Mouse (Mus musculus): Measurements from ENCODE around the gene Gli2.

Gene Gli2

DNA sequence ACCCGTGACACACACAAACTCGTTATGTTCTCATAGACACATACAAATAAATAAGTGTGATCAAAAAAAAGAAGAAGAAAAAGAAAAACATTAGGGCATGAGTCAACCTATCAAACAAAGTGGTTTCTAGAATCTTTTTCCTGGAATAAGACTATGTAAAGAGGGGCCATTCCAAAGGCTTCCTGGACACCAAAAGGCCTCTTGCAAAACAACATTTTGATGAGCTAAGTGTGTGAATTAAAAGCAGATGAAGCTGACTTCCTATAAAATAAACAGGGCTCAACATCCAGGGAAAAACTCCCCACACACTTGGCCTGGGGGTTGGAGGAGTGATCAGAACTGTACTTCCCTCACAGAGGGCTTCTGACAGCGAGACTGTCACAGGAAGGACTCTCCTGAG lies 155.1 kb downstream of the Gli2 start:
- DNase-seq: no peak

DNA sequence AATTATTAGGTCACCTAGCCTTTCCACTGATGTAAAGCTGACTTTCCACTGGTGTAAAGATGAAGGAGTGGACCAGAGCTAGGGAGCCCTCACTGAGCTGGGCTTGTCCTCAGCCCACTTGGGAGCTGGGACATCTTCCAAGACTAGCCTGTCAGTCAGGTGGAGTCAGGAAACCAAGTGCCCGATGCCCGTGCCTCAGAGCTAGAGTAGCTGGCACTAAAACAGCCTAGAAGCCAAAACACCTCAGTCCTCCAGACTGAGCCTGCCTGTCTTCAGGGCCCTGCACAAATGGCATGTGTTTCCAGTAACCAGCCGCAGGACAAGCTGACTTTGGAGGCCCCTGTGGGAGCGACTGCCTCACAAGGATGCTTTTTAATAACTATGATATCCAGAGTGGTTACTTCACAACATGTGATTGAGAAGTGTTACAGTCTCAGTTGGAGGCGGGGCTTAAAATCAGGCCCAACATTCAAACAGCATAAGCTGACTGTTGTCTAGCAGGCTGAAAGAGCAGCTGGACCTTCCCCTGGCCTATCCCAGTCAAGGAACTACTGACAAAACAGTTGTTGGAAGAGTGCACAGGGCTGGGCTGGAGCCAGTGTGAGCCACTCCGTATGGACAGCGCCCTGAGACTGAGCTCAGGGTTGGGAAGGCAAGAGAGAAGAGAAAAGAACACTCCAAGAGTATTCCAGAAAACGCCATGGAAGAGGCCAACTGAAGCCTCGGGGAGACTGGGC lies 158.2 kb downstream of the Gli2 start:
- no peak for DNase-seq

GRCm38 (mm10) chr1:118891395-118891794 lies 162.0 kb downstream of the Gli2 start:
- no peak for DNase-seq

- no peak for DNase-seq
Measured at GRCm38 (mm10) chr1:118890125-118890875, 163.1 kb downstream of the Gli2 start.

- DNase-seq: no peak
Measured at GRCm38 (mm10) chr1:118880781-118881247, 172.6 kb downstream of the Gli2 start.

GRCm38 (mm10) chr1:118878291-118878690 lies 175.1 kb downstream of the Gli2 start:
- no peak for DNase-seq

DNA sequence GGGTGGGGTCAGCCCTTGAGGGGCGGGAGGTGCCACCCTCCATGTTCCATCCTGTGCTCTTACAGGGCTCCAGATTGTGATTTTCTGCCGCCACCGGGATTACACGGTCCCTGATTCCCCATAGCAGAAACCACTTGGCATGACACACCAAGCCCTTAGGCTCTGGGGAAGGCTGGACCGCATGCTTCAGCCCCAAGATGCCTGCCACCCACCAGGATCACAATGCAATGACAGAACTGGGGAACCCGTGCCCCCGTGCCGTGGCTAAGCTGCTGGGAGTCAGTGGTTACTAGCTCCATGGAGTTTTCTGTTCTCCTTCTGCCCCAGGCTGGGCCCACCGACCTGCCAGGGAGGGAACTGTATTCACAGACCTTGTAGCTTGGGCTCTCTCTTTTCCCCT lies 178.2 kb downstream of the Gli2 start:
- no peak for DNase-seq

DNA sequence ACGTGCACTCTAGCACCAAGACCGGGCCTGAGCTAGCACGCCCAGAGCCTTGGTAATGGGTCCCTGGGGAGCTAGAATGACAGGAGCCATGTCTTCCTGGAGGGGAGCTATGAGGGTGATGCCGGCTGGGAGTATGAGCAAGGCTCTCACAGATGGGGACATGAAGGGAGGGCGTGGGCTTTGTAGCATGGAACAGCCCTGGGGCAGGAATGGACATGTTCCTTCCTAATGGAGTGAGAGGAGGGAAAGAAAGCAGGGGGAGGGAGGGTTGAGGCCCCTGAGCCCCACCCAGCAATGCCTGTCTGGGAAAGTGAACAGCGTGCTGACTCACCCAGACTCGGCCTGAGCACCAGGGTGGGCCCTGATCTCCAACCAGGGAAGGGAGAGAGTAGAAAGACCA lies 179.9 kb downstream of the Gli2 start:
- no peak for DNase-seq

GRCm38 (mm10) chr1:118864735-118865134 lies 188.7 kb downstream of the Gli2 start:
- DNase-seq: no peak

GRCm38 (mm10) chr1:118864031-118864430 lies 189.4 kb downstream of the Gli2 start:
- DNase-seq: no peak

DNA sequence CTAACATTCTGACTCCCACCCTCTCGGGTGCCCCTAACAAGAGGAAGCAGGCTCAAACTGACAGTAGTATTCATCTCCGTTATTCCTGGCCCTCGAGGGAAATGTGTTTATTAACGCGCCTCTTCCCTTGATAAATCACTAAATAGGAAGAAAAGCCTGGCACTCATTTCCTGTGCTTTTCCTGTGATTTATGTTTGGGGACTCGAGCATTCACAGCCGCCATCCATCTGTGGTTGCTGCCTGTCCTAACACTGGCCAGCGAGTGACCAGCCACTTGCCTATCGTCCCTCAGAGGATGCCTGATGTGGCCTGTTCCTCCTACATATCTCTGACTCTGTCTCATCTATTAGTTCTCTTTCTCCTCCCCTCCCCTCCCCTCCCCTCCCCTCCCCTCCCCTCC lies 195.3 kb downstream of the Gli2 start:
- DNase-seq: no peak

GRCm38 (mm10) chr1:118830658-118831057 lies 222.8 kb downstream of the Gli2 start:
- DNase-seq: no peak

- no peak for DNase-seq
Measured at GRCm38 (mm10) chr1:118826614-118827013, 226.8 kb downstream of the Gli2 start.

DNA sequence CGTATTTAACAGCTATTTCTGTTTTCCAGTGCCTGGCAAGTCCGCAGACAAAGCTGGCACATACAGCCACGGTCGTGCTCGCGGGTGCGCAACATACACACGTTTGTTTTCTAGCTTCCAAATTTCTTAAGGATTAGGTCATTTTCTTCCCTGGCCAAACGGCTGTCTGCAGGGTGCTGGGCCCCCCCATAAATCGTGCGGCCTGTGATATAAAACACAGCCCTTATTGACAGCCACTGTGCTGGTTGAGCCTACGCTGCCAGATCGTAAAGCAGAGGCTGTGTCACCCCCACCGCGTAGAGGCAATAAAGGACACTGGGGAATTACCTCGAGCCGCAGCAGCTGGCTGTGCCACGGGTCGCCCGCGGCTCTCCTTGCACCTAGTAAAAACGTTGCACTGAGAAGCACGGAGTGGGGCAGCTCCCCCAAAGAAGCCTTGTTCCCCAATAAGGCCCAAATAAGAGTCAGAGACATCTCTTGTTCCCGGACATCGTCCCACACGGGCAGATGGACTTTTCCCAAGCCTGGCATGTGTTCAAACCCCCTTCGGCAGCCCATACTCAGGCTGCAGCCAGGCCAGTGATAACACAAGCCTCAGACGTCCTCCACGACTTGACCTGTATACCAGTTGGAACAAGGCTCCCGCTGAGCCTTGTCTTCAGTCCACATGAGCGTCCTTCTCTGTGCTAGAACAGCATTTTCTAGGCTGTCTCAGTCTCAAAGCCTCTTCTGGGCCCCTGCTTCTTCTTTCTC lies 227.8 kb downstream of the Gli2 start:
- DNase-seq: no peak

DNA sequence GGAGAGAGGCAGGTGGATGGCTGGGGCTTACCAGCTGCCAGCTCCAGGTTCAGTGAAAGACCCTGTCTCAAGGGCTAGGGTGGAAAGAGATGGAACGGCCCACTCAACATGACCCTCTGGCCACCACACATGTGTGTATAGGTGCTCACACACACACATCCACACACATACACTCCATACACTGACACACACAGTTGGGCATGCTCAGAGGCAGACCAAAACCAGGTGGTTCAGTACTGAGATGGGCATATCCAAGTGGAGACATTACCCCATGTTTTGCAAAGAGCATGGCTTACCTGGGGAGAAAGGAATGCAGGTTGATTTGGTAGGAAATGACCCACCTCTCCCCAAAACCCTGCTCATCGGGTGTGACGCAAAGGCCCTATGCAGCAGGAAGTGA lies 228.4 kb downstream of the Gli2 start:
- DNase-seq: no peak

GRCm38 (mm10) chr1:118822258-118822657 lies 231.2 kb downstream of the Gli2 start:
- DNase-seq: no peak

GRCm38 (mm10) chr1:118815015-118815414 lies 238.4 kb downstream of the Gli2 start:
- no peak for DNase-seq

DNA sequence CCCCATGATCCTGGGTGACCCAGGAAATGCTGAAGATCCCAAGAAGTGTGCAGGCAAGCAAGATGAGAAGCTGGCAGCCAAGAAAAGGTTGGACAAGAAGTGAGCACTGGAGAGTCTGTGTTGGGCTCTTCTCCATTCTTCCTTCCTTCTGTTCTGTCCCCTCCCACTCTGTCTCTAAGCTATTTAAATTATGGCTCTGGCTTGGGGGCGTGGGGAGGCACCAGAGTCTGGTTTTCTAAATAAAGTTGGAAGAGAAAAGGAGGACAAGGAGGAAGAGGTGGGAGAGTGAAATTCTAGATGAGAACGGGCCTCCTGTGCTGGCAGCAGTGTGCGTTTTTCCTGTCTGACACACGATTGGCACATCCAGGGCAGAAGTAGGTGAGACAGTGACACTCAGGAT lies 243.1 kb downstream of the Gli2 start:
- DNase-seq: no peak

- DNase-seq: no peak
Measured at GRCm38 (mm10) chr1:118806727-118807126, 246.7 kb downstream of the Gli2 start.

GRCm38 (mm10) chr1:118802166-118802565 lies 251.3 kb downstream of the Gli2 start:
- DNase-seq: no peak

GRCm38 (mm10) chr1:118799322-118800116 lies 253.9 kb downstream of the Gli2 start:
- no peak for DNase-seq

- DNase-seq: no peak
Measured at GRCm38 (mm10) chr1:118795415-118796167, 257.8 kb downstream of the Gli2 start.
